Mouse (Mus musculus): ENCODE data around the gene 1700109H08Rik.
"Not testable (repeated sequence)": the region's sequence is repeated elsewhere in the genome, so short reads cannot be mapped to it uniquely, and the experiment has no call there.

The 1700109H08Rik gene

GRCm38 (mm10) chr5:3571266-3571665, at the start of gene 1700109H08Rik:
Gene 1700109H08Rik (plus strand): TSS chr5:3571566.
- DNase-seq = no peak

GRCm38 (mm10) chr5:3521741-3522140, 49.6 kb upstream of the 1700109H08Rik start:
- DNase-seq = no peak

- DNase-seq = no peak
Observed at GRCm38 (mm10) chr5:3522826-3523225, 48.5 kb upstream of the 1700109H08Rik start.

GRCm38 (mm10) chr5:3527041-3527691, 44.2 kb upstream of the 1700109H08Rik start:
- DNase-seq = no peak

- no peak for DNase-seq
Observed at GRCm38 (mm10) chr5:3529585-3530189, 41.7 kb upstream of the 1700109H08Rik start.

GRCm38 (mm10) chr5:3532048-3532447, 39.3 kb upstream of the 1700109H08Rik start:
- DNase-seq = not testable (repeated sequence)

- DNase-seq = no peak
Observed at GRCm38 (mm10) chr5:3536592-3537212, 34.7 kb upstream of the 1700109H08Rik start.

GRCm38 (mm10) chr5:3538505-3539472, 32.6 kb upstream of the 1700109H08Rik start:
- DNase-seq = no peak

- DNase-seq = no peak
Observed at GRCm38 (mm10) chr5:3541871-3542270, 29.5 kb upstream of the 1700109H08Rik start.

GRCm38 (mm10) chr5:3543629-3544479, 27.5 kb upstream of the 1700109H08Rik start, which contains the start of gene Fam133b:
Gene Fam133b (plus strand): TSS chr5:3543833.
- DNase-seq = peak; percentile 94

GRCm38 (mm10) chr5:3544480-3544769, 26.9 kb upstream of the 1700109H08Rik start:
- DNase-seq = no peak

- no peak for DNase-seq
Observed at GRCm38 (mm10) chr5:3546226-3546625, 25.1 kb upstream of the 1700109H08Rik start.

- no peak for DNase-seq
Observed at GRCm38 (mm10) chr5:3551481-3551880, 19.9 kb upstream of the 1700109H08Rik start.

GRCm38 (mm10) chr5:3554198-3554597, 17.2 kb upstream of the 1700109H08Rik start:
- DNase-seq = no peak

GRCm38 (mm10) chr5:3574825-3575224, 3.5 kb downstream of the 1700109H08Rik start:
- no peak for DNase-seq

GRCm38 (mm10) chr5:3577939-3578338, 6.6 kb downstream of the 1700109H08Rik start:
- no peak for DNase-seq

- no peak for DNase-seq
Observed at GRCm38 (mm10) chr5:3579066-3579465, 7.7 kb downstream of the 1700109H08Rik start.

- DNase-seq = peak; percentile 92
Observed at GRCm38 (mm10) chr5:3595693-3596398, 24.5 kb downstream of the 1700109H08Rik start, which contains the start of gene Pex1. Gene Pex1 (plus strand): TSS chr5:3596066.

GRCm38 (mm10) chr5:3596399-3596766, 25.0 kb downstream of the 1700109H08Rik start, which contains the start of gene Rbm48:
Gene Rbm48 (minus strand): TSS chr5:3596585.
- DNase-seq = peak; percentile 79

- DNase-seq = no peak
Observed at GRCm38 (mm10) chr5:3597171-3597570, 25.8 kb downstream of the 1700109H08Rik start.

- no peak for DNase-seq
Observed at GRCm38 (mm10) chr5:3598766-3599165, 27.4 kb downstream of the 1700109H08Rik start.
